Mouse (Mus musculus): ENCODE data around the gene Prss21.
"Not testable (repeated sequence)": the region's sequence is repeated elsewhere in the genome, so short reads cannot be mapped to it uniquely, and the experiment has no call there.

DNA sequence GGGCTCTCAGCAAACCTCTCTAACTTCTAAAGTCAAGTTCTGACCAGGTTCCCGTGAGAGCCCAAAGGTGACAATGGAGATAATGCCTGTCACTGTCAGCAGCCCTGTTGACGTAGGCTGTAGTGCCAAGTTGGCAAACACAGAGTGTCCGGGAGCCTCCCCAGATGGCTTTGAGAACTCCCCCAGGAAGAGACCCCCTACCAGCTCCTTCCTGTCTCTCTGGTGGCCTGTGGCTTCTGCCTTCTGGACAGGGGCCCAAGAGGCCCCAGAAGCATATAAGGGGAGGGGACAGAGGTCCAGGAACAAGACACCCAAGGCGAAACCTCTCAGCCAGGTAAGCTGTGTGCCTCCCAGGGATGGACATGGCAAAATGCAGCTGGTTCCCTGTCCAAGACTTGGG lies 12.7 kb downstream of the Prss21 start, which contains the start of the genes Dcpp1 and Dcpp2:
- TF ChIP-seq CTCF, EP300 (IDR thresholded peaks at IDR 0.05; ENCODE audit: low read depth): not testable (repeated sequence)
